Mouse (Mus musculus): ENCODE data around the gene Gm49510.

DNA sequence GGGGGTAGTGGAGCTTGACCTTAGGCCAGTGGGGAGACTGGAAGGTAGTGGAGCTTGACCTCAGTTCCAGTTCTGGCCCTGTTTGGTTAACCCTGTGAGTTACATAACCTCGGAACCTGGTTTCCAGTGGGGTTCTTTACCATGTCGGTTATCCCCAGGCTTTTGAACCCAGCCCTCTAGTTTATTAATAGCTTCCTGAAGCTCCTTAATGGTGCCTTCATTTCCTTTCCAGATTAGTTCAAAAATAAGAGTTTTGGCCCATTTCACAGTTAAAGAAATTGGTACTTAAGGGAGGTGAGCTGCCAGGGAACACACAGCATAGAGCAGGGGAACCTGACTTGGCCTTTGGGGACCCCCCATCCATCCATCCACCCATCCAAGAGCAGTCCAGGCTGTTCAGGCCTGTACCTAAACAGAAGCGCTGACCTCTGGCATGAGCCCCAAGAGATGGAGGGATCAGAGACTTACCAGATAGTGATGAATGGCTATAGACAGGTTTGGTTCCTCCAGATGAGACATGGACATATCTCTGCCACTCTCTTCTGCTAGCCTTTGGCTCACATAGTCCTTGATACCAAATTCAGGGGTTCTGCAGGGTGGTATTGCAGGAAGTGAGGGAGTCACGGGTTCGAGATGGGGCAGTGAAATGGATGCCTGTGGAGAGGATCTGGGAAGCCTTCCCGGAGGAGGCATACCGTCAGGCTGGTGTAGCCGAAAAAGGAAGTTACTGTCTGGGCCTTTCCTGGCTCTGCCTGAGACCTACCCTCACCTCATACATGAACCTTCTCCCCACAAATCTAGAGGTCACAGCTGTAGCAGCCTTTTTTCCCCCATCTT, 15.6 kb downstream of the Gm49510 start:
- TF ChIP-seq EP300 (IDR thresholded peaks at IDR 0.05; ENCODE audit: low read depth) (no peak), CTCF (IDR thresholded peaks at IDR 0.05; ENCODE audit: low read depth) (no peak)

All from liver, embryonic 14.5 days (tissue).